Mouse (Mus musculus): ENCODE results near the gene Teddm1a.
"Not testable (repeated sequence)": the region's sequence is repeated elsewhere in the genome, so short reads cannot be mapped to it uniquely, and the experiment has no call there.

Teddm1a gene

GRCm38 (mm10) chr1:153891442-153891841 lies at the start of gene Teddm1a:
TSS of gene Teddm1a (plus strand) at chr1:153891742.
- DNase-seq = no peak

- DNase-seq = no peak
These were observed 49.3 kb upstream of the Teddm1a start for GRCm38 (mm10) chr1:153842121-153842740.

GRCm38 (mm10) chr1:153844042-153844441 lies 47.5 kb upstream of the Teddm1a start, which contains the start of gene Rgsl1:
TSS of gene Rgsl1 (minus strand) at chr1:153844142.
- no peak for DNase-seq

- DNase-seq = no peak
These were observed 45.1 kb upstream of the Teddm1a start for GRCm38 (mm10) chr1:153846420-153846819.

- no peak for DNase-seq
These were observed 44.7 kb upstream of the Teddm1a start for GRCm38 (mm10) chr1:153846867-153847266.

- not testable (repeated sequence) for DNase-seq
These were observed 38.8 kb upstream of the Teddm1a start for GRCm38 (mm10) chr1:153852696-153853095.

- DNase-seq = no peak
These were observed 35.6 kb upstream of the Teddm1a start for GRCm38 (mm10) chr1:153855946-153856345.

- no peak for DNase-seq
These were observed 17.5 kb upstream of the Teddm1a start, which contains the start of gene Teddm1b for GRCm38 (mm10) chr1:153874045-153874444. TSS of gene Teddm1b (plus strand) at chr1:153874345.

GRCm38 (mm10) chr1:153880391-153880790 lies 11.2 kb upstream of the Teddm1a start:
- not testable (repeated sequence) for DNase-seq

- no peak for DNase-seq
These were observed 5.4 kb upstream of the Teddm1a start for GRCm38 (mm10) chr1:153886024-153886633.

GRCm38 (mm10) chr1:153890121-153890520 lies 1.4 kb upstream of the Teddm1a start:
- no peak for DNase-seq

- no peak for DNase-seq
These were observed 2.2 kb downstream of the Teddm1a start for GRCm38 (mm10) chr1:153893746-153894145.

GRCm38 (mm10) chr1:153894201-153894893 lies 2.8 kb downstream of the Teddm1a start:
- no peak for DNase-seq

GRCm38 (mm10) chr1:153894979-153895378 lies 3.4 kb downstream of the Teddm1a start:
- DNase-seq = peak; percentile 73

GRCm38 (mm10) chr1:153897196-153897595 lies 5.7 kb downstream of the Teddm1a start:
- no peak for DNase-seq

- no peak for DNase-seq
These were observed 7.6 kb downstream of the Teddm1a start for GRCm38 (mm10) chr1:153898989-153899730.

GRCm38 (mm10) chr1:153899731-153900380 lies 8.3 kb downstream of the Teddm1a start, which contains the start of the genes Glul and Teddm2:
TSS of gene Glul (plus strand) at chr1:153899944.
TSS of gene Teddm2 (minus strand) at chr1:153900228.
- peak; percentile 96 for DNase-seq

- peak; percentile 58 for DNase-seq
These were observed 8.8 kb downstream of the Teddm1a start for GRCm38 (mm10) chr1:153900381-153900780.

- peak; percentile 55 for DNase-seq
These were observed 9.6 kb downstream of the Teddm1a start for GRCm38 (mm10) chr1:153900860-153901730.

- no peak for DNase-seq
These were observed 11.5 kb downstream of the Teddm1a start for GRCm38 (mm10) chr1:153903006-153903405.

- DNase-seq = no peak
These were observed 12.7 kb downstream of the Teddm1a start for GRCm38 (mm10) chr1:153904236-153904635.
